Mouse (Mus musculus): ENCODE measurements around the gene CT030661.1.
"Not testable (repeated sequence)": the region's sequence is repeated elsewhere in the genome, so short reads cannot be mapped to it uniquely, and the experiment has no call there.

The CT030661.1 gene

DNA sequence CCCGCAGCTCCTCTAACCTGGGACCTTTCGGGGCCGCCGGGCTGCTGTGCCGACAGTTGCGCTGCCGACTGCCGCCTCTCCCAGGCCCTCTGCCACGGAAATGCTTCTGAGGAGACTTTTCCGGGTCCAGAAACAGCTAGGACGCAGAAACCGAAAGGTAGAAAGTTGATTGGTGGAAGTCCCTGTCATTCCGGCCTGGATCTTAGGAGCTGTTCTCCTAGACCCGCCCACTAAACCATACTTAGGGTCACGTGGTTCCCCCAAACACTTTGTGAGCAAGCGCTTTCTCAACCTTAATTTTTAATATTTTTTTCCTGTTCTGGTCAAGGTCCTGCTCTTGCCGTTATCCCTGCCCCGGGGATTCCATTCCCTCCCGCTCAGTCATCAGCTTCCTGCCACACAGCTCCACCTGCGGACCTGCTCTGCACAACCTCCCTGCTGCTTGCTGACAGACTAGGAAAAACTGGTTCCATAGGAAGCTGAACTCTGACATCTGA lies at the start of gene CT030661.1:
Gene CT030661.1, minus strand, starts transcription at position 108 of the 497 bp plus-strand sequence.
- DNase-seq, result peak; percentile 97

DNA sequence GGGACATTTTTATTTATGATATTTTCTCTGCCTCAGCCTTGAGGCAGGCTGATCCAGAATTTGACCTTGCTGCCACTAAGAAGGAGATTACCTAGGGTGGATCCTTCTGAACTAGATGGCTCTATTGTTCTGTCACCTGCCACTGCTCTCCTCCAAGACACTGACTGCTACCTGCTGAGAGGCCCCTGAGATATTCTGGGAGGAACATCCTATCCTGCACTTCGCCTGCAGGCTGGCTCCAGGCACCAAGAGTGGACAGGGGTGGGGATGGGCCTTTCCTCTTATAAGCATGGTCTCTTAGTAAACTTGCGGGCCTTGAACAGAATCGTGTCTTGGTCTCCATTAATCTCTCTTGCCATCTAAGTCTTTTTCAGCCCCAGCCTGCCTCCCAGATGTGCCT lies 49.3 kb upstream of the CT030661.1 start:
- DNase-seq, result no peak

DNA sequence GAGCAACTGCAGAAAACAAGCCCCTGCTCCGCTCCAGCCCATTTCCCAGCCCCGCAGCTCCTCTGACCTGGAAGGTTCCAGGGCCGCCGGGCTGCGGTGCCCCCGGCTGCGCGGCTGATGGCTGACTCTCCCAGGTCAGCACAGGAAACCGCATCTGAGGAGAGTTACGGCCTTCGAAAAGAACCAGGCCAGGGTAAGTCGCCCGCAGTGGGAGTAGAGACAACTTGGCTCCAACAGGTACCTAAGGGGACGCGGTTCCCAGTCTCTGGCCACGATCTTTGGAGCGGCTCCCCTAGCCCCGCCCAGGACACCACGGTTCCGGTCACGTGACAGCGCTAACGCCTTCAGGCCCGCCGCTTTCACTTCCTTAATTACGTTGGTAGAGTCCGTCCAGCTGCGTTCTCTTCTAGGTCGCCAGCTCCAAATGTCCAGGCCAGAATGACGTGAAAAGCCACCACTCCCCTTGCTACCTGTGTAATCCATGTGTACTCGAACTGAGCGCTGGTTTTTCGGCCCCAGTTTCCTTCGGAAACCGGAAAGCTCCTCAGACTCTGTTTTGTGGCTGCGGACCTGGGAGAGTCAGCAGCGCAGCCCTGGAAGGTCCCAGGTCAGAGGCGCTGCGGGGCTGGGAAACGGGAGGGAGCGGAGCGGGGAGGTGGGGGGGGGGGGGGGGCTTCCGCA lies 46.6 kb upstream of the CT030661.1 start, which contains the start of the genes Zfp944 and Zfp758:
Gene Zfp944, minus strand, starts transcription at position 300 of the 681 bp plus-strand sequence.
Gene Zfp758, plus strand, starts transcription at position 353 of the 681 bp plus-strand sequence.
- DNase-seq, result peak; percentile 14

DNA sequence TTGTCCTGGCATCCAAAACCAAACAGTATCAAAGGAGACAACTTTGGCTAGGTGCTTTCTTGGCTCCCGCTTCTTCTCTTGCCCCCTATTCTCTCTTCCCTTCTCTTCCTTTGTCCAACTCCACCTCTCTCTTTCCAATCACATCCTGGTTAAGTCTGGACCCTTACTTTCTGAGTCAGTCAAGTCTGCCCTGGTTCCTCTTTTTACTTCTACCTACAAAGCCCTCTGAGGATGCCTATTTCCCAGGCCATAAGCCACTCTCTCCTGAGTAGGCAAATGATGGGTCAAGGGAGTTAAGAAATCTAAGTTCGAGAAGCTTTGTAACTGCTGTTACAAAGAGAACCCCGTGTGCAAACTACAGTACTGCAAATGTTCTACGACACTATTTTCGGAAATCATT lies 45.9 kb upstream of the CT030661.1 start:
- DNase-seq, result no peak

- no peak for DNase-seq
Measured at GRCm38 (mm10) chr17:22352794-22353193, 38.2 kb upstream of the CT030661.1 start.

GRCm38 (mm10) chr17:22315247-22315646 lies 610 bp upstream of the CT030661.1 start:
- not testable (repeated sequence) for DNase-seq

- not testable (repeated sequence) for DNase-seq
Measured at GRCm38 (mm10) chr17:22314219-22314618, 418 bp downstream of the CT030661.1 start.
